Mouse (Mus musculus) heart, adult 8-10 months (tissue): Measurements from ENCODE around the gene Oser1. TPM values are rescaled to one million over a fixed set of nuclear protein-coding genes. Genes with fewer than 3 reads are reported as not detected.
"Not testable (repeated sequence)": the region's sequence is repeated elsewhere in the genome, so short reads cannot be mapped to it uniquely, and the experiment has no call there.

Experiments used
- DNase-seq: peaks from one replicate; pipeline ENCODE4 v3.0.0; 2022; ENCODE audit warnings: low spot score
- total RNA-seq, 4 experiments: library from RNA; stranded (reverse); gene quantifications; 2 replicates each; pipeline ENCODE4 v1.2.4; 2022

Oser1 gene
- total RNA-seq, 4 experiments from 2014 or later, result 19.4 to 21.8 (median 20.3) TPM

DNA sequence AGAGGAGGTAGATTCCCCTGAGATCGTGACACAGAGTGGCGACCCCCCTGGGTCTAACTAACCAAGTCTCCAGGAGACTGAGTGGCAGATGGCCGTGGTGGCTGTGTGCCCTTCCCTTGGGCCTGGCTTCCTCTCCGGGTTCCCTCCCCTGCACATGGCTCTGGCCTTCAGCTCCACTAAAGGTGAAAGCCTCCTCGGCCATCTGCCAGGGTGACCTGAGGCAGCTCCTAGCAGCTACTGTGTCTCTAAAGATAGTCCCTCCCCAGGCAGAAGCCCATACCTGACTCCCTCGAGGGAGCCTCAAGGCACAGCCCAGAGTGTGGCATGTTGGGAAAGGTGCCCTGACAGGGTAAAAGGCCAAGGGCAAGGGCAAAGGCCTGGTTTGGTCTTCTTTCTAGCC lies 19.0 kb upstream of the Oser1 start:
- no peak for DNase-seq

DNA sequence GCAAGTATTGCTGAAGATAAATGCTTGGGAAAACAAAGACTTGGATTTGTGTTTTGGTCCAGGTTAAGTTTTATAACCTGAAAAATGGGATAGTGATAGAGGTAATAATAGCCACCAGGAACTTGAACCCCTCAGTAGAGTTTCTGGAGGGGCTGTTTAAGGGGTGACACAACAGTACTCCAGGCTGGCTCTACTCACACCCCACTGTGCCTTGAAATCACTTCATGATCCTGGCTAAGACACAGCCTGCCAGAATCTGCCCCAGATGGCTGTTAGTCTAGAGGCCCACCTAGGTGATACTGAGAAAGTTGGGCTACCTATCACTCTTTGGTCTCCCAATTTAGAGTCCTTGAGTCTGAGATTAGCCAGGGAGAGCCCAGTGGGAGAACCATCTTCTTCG lies 15.0 kb upstream of the Oser1 start:
- no peak for DNase-seq

DNA sequence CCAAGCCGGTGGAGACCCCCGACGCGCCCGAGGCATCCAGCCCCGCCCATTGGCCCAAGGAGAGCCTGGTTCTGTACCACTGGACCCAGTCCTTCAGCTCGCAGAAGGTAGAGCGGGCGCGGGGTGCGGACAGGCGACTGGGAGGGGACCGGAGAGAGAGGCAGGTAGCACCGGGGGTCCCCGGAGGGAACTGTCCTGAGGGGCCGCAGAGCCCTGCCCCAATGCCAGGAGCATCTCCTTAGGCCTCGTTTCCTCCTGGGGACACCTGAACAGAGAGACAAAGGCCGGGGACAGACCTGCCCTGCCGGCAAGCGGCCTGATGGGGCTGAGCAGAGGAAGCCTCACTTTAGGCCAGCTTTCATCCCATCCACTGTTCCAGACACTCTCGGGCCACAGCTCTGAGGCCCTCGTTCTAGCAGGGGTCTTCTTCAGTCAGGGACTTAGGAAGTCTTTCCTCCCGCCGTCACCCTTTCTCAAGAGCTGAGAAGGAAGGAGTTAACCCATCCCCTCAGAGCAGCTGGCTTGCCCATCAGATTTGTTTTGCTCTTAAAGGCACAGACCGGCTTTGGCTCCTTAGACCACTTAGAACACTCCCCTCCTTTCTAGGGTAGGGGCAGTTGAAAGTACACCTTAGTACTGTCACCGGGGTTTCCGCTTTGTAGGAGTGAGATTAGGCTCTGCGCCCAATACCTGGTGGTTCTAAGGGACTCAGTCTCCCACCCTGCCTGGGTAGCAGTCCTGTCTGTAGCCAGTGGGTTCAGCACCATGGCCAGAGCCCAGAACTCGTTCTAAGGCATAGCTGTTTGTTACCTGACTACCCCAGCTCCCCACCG lies 14.3 kb upstream of the Oser1 start:
- no peak for DNase-seq

DNA sequence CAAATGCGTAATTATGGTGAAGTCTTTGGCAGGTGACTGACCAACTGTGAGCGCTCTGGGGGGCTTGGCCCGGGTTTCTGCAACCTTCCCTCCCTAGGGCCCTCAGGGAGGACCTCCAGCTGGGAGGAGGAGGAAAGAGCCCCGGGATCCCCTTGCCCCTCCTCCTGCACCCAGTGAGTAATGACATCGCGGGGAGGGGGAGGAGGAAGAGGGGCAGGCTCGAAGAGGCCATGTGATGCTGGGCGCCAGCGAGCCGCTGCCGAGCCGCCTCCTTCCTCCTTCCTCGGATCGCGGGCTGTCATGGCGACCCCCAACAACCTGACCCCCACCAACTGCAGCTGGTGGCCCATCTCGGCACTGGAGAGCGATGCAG lies 13.7 kb upstream of the Oser1 start, which contains the start of gene Gdap1l1:
Gene Gdap1l1, plus strand, starts transcription at position 231 of the 373 bp plus-strand sequence.
- no peak for DNase-seq

DNA sequence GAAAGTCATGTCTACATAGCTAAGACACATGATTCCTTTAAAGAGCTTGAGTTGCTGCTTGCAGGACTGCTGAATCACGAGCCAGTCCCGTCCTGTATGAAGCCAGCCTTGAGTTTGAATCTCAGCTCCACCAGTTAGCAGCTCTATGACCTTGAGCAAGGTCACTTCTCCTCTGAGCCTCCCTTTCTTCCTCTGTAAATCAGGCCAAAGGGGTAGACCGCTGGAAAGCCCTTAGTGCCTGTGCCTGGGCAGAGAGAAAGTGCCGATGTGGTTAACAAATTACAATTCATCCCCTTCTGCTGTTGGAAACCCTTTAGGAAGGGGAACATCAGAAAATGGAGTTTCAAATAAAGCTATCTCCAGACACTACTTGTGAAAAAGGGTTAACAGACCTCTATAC lies 13.3 kb upstream of the Oser1 start:
- no peak for DNase-seq

DNA sequence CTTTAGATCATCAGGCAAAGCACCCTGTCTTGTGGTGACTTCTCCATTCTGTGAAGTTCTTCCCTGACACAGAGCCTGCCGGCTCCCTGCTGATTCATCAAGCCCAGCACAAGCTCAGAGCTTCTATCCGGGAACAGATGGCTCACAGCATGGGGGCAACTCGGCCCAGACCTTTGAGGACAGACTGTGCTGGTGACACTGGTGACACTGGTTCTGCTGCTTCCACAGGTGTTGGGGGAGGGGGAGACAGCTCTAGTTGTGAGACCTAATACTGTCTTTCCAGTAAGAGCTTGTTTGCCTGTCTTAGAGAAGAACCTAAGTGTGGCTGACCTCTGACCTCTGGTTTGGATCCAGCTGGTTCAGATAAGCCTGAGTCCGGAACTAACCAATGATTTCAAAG lies 9.5 kb upstream of the Oser1 start:
- no peak for DNase-seq

DNA sequence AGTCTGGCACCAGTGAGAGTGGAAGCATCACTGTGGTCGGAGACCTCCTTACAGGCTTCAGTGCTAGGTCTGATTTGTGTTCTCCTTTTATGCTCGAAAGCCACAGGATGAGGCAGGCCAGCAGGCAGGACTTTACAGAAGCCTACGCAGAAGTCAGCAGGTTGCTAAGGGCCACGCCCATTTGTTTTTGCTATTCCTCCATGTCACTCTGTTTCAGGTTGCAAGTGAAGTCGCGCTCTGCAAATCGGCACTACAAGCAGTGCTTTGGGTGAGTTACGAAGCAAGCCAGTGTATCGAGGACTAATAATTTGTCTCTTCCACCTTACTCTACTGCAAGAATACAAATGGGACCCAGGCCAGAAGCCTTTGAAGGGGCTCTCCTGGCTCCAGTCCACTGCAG lies 6.8 kb upstream of the Oser1 start:
- DNase-seq, result no peak

DNA sequence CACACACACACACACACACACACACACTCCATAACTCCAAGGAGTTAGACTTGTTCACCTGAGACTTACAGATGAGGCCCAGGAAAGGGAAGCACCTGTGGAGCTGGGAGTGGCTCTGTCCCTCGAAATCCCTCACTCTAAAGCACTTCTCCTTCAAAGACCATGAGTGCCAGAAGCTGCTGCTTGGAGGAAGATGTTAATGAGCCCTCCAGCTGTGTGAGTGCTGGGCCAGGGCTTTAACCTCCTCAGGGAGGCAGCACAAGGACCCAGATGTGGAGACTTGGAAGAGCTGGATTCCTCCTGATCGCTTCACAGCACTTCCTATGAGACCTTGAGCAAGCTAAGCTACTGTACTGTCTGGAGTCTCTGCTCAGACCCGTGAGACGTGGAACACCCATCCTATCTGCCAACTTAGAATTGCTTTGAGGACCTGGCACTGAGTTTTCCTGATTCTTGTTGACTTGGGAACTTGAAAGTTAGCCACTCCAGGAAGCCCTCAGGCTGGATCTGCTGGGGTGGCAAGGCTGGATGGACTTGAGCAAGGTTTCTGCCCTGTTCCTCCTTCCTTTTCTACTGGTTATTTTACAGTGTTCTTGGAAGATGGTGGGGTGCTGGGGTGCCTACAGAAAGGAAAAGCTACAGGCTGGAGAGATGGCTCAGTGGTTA lies 4.0 kb upstream of the Oser1 start:
- no peak for DNase-seq

DNA sequence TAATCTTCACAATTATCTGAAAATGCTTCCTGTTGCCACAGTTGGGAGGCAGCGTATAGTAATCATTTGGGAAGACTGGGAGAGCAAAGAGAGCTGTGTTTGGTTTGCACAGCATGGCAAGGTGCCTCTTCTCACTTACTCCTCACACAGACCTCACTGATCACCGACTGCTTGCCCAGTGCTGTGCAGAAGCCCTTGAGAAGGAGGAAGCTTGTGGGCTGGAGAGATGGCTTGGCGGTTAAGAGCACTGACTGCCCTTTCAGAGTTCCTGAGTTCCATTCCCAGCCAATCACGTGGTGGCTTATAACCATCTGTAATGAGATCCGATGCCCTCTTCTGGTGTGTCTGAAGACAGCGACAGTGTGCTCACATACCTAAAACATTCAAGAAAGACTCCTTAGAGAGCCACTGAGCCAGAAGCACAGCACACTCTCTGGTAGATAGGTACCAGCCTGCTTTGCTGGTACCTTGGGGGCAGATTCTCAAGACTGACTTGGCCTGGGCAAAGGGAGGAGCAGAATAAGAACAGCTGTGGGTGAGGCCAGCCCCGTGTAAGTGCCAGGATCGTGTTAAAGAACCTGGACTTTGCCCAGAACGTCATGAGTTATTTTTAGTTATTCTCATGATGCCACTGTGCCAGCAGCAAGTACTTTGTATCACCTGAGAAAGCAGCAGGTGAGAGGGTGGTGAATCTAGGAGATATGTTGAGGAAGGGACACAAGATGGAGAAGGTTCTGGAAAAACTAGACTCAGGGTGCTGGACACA lies 1.4 kb downstream of the Oser1 start:
- no peak for DNase-seq

DNA sequence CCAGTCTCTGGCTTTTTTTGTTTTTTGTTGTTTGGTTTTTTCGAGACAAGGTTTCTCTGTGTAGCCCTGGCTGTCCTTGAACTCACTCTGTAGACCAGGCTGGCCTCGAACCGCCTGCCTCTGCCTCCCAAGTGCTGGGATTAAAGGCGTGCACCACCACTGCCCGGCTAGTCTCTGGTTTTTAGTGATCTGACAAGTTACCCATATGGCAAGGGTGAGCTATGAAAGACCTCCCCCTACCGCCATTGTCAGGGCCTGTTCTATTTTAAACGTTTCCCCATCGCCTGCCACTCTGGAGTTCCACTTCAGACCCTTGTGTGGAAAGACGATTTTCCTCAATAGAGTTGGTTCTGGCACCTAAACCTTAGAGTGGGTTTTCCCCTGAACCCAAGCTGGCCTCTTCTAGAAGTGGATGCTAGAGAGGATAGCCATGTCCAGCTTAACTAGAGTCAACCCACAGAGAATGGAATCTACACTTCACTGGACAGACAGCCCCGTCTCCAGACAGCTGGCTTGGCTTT lies 4.1 kb downstream of the Oser1 start:
- no peak for DNase-seq

DNA sequence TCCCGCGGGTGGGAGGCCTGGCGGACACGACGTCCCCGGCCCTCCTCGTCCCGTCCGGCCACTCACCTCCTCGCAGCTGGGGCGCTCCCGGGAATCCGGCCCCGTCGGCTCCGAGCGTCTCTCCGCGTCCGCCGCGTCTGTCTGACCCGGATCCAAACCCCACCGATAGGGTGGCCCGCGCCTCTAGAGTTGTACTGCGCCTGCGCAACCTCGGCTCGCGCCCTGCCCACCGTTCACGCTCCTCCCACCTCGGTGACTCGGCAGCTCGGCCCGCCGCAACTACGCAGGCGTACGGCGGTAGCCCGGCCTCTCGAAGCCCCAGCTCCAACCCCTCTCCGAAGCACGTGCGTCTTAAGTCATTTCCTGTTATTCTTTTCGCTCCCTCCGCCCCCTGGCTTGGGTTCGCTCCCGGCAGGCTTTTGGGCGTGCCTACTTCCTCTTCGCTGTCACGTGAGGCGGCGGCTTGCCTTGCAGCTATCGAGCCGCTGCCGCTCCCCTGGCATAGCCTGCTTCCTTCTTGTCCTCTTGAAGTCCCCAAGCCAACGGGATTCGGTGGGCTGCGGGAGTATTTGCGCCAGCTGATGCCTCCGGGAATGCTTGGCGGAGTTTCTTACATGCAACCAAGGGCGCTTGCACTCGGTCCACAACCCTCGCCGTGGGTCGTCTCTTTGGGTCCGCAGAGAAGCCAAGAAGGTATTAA lies 5.0 kb downstream of the Oser1 start:
- peak; percentile 100 for DNase-seq

DNA sequence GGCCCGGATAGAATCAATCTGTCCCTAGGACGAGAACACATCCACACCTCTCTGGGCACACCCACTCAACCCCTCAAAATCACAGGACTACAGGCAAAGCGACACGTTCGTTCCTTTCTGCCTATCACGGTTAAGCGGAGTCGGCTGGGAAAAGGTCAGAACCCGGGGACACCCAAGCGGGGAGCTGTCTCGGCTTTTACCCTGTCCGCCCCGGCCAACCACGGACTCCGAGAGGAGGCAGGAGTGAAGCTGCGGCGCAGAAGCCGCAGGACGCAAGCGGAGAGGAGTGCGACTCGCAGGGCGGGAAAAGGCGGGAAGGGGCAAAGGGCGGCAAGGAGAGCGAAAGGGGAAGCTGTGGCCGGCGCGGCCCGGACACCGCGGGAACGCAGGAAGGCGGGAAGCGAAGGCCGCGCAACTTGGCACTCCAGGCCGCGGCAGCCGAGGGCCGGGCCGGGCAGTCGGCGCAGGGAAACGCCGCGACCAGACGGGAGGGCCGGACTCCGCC lies 5.6 kb downstream of the Oser1 start:
- no peak for DNase-seq

DNA sequence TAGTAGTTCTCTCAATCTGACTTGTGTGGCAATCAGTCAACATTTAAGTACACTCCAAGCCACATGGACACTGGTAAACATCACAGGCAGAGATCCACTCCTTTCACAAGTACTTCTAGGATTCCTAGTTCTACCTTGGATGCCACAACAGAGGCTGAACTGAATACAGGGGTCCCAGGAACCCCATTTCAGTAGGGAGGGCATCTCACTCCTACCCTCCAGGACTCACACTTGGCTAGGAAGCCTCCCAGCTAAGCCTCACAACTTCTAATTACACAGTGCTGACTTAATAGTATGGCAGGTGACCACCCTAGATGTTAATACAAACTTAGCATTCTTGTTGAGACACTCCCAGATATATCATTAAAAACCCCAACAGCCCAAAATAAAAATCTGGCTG lies 6.7 kb downstream of the Oser1 start:
- DNase-seq, result no peak

DNA sequence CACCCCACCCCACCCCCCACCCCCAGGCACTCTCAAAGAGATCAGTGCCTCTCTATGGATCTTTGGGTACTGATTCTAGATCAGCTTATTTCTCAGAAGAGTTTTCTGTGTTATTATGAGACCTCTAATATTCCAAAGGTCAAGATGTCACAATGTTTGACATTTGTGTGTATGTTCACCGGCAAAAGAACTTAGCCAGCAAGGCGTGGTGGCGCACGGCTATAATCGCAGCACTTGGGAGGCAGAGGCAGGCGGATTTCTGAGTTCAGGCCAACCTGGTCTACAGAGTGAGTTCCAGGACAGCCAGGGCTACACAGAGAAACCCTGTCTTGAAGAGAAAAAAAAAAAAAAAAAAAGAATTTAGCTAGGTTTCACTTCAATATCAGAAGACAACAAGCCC lies 7.5 kb downstream of the Oser1 start:
- DNase-seq, result no peak

DNA sequence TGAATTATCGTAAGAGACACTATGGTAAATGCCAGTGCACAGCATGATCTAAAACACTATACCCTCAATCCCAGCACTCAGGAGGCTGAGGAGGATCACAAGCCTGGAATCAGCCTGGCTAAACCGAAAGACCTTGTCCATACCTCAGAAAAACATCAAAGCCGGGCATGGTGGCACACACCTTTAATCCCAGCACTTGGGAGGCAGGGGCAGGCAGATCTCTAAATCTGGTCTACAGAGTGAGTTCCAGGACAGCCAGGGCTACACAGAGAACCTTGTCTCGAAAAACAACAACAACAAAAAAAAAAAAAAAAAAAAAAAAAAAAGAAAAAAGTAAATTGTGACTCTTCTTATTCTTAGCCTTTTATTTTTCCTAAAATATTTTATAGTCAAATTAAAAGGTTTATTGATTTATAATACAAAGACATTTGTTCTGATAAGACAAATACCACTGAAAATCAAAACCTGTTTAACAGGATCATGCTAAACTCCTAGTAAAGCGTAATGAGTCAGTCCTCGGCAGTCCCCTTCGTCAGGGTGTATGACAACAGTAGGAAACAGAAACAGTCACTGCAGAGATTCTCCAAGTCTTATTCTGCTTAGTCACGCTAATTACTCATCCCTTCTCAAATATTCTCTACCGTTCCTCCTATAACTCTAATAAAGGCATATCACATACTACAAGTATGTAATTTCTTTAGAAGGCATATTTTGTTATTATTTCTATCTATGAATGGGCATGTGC lies 11.5 kb downstream of the Oser1 start:
- DNase-seq, result no peak

DNA sequence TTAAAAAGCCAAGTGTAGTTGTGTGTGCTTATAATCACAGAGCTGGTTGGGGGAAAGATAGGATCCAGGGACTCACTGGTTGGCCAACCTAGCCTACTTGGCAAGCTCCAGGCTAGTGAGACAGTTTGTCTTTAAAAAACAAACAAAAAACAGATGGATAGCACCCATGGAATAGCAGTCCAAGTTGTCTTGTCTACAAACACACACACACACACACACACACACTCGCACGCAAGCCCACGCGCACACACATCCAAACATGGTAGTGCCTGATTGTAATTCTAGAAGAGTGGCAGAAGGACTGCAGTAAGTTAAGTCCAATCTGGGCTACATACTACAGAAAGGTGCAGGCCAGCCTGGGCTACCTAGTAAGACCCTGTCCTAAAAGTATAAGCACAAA lies 12.1 kb downstream of the Oser1 start:
- no peak for DNase-seq

DNA sequence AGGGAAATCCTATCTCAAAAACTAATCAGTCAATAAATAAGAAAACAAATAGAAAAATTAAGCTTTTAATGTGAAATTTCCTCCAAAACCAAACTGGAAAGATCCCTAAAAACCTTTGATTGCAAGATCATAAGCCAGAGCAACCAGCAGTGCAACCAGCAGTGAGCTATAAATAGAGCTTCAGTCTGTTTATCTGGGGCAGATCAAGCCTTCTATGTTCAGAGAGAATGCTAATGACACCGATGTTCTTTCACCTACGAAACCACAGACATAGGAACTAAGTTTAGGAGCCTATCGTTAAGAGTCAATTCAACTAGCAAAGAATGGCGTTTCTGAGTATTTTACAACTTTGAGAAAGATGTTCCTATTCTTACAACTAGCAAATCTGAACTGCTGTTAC lies 12.7 kb downstream of the Oser1 start:
- DNase-seq, result no peak

DNA sequence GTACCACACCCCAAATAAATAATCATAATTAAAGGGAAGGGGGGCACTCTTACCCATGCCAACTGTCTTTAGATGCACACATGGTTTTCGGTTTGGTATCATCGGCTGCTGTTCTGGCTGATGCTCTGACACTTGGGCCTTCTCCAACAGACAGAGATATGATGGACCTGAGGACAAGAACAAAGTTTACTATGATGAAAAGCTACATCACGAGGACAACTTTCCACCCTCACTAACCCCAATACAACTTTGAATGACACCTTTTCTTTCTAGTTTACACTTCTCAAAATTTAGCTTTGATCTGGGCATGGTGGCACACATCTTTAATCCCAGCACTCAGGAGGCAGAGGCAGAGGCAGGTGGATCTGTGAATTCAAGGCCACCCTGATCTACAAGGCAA lies 13.2 kb downstream of the Oser1 start:
- not testable (repeated sequence) for DNase-seq

DNA sequence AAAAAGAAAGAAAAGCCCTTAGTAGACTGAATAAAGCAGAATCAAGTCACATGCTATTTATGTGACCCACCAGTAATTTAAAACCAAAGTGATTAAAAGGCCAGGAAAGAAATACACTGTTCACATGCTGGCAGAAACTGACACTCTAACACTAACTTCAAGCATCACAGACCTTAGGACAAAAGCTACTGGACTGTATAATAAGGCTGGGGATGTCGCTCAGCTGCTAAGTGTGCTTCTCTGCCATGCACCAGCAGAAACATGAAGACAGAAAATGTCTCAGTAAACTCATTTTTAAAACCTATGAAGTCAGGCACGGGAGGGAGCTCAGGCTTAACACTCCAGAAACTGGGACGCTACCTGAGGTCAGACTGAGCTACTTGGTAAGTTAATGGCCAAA lies 14.3 kb downstream of the Oser1 start:
- no peak for DNase-seq

DNA sequence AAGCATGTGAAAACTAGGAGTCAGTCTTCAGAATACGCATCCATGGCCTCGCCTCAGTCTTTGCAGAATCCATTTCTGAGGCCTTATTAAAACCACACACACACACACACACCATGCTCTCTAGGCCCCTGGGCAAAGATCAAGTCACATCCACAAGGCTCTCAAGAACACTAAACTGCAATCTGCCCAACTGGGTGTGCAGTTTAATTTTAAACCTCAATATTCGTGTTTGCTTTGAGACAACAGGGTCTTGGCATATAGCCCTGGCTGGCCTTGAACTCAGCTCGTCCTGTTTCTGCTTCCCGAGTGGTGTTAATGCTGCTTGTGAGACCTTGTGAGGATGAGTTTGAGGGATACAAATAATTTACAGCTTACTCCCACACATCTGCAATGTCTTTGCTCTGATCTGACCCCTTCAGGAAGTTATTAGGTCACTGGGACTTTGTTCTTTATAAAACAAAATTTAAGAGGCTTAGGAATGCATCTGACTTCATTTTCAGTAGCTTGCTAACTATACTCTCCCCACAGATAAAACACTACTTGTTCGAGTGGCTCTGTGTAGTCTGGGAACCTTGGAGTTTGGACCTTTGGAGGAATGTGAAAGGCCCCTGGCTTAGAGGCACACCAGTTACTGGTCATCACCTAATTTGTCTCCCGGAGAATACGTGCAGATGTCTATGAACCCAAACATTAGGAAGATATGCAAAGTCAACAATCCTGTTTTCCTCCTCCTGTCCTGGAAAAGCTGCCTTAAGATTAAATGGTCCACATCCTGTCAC lies 20.3 kb downstream of the Oser1 start:
- no peak for DNase-seq
